Comparison of ENCODE assay signal across 8 mouse cellular contexts in genomic region chr14:76479867-76480266, GRCm38 (mm10).
DNase-seq lines count a peak whose midpoint lies in the region; ATAC-seq and TF ChIP-seq lines count a peak whose summit lies in the region.

No protein-coding gene starts in this region.

- H3K27ac ChIP-seq in kidney, adult 2 months (ENCODE audit: insufficient read depth, low read depth, low read length), result no peak overlapping the region
- no peak overlapping the region for H3K27ac ChIP-seq in kidney, embryonic 14.5 days (ENCODE audit: low read depth, low read length)
- H3K27ac ChIP-seq in heart, embryonic 14.5 days (replicated peaks in 1 of 2; ENCODE audit: control insufficient read depth in 1 of 2, insufficient read depth in 1 of 2, low read depth in 2 of 2, low read length in 2 of 2), result no peak overlapping the region
- no peak overlapping the region for H3K27ac ChIP-seq in liver, embryonic 14.5 days
- H3K27ac ChIP-seq in stomach, embryonic 15.5 days, result no peak overlapping the region

- TF ChIP-seq CTCF in kidney, adult 2 months (conservative IDR thresholded peaks at IDR 0.05; ENCODE audit: insufficient read depth, insufficient read length, low read depth, low read length), result peak; percentile 62
- TF ChIP-seq CTCF in liver, embryonic 14.5 days (IDR thresholded peaks at IDR 0.05; ENCODE audit: low read depth), result peak; percentile 70

- no peak overlapping the region for H3K4me2 ChIP-seq in kidney, embryonic 14.5 days (replicated peaks; ENCODE audit: low read depth, low read length)
- H3K4me2 ChIP-seq in heart, embryonic 14.5 days (ENCODE audit: low read length), result peak overlapping the region; percentile 48
- no peak overlapping the region for H3K4me2 ChIP-seq in liver, embryonic 14.5 days (ENCODE audit: low read depth)
- H3K4me2 ChIP-seq in stomach, embryonic 15.5 days, result no peak overlapping the region

- DNase-seq in kidney, adult 2 months, result peak; percentile 75
- peak; percentile 50 for DNase-seq in adrenal gland, postnatal 14 days
- DNase-seq in liver, embryonic 14.5 days (ENCODE audit: low read depth in 3 of 3, low spot score in 3 of 3), result peak in 2 of 3 experiments; percentile 16 to 18
- no peak for DNase-seq in ovary, adult 18-20 months (ENCODE audit: low spot score)

- no peaks in the 10 kb centered on the region for H3K9me3 ChIP-seq in kidney, embryonic 14.5 days (ENCODE audit: control insufficient read depth, low read length)
- H3K9me3 ChIP-seq in heart, embryonic 14.5 days (ENCODE audit: control insufficient read depth, low read length), result no peaks in the 10 kb centered on the region
- no peaks in the 10 kb centered on the region for H3K9me3 ChIP-seq in liver, embryonic 14.5 days (ENCODE audit: control insufficient read depth, low read length)
- no peaks in the 10 kb centered on the region for H3K9me3 ChIP-seq in stomach, embryonic 15.5 days

- TF ChIP-seq EP300 in liver, embryonic 14.5 days (IDR thresholded peaks at IDR 0.05; ENCODE audit: low read depth), result no peak

- H3K4me3 ChIP-seq in kidney, adult 2 months (ENCODE audit: insufficient read depth, low read depth, low read length), result no peak overlapping the region
- no peak overlapping the region for H3K4me3 ChIP-seq in kidney, embryonic 14.5 days (ENCODE audit: low read length)
- no peak overlapping the region for H3K4me3 ChIP-seq in heart, embryonic 14.5 days (ENCODE audit: control insufficient read depth in 1 of 2, insufficient read depth in 1 of 2, low read depth in 1 of 2, low read length in 2 of 2)
- no peak overlapping the region for H3K4me3 ChIP-seq in liver, embryonic 14.5 days (ENCODE audit: insufficient read depth in 1 of 2, low read depth in 2 of 2, low read length in 2 of 2)
- H3K4me3 ChIP-seq in stomach, embryonic 15.5 days (replicated peaks), result no peak overlapping the region

- TF ChIP-seq POLR2A in kidney, adult 2 months (IDR thresholded peaks at IDR 0.05; ENCODE audit: low read depth, low read length), result no peak

- WGBS in kidney, adult 2 months, result 15% methylated on average over 6 of the region's 6 CpGs
- 23% methylated on average over 6 of the region's 6 CpGs for WGBS in kidney, embryonic 14.5 days
- 15% methylated on average over 6 of the region's 6 CpGs for WGBS in heart, embryonic 14.5 days
- 18% methylated on average over 6 of the region's 6 CpGs for WGBS in liver, embryonic 14.5 days (ENCODE audit: insufficient replicate concordance)
- 19% methylated on average over 6 of the region's 6 CpGs for WGBS in stomach, embryonic 15.5 days

- H3K4me1 ChIP-seq in kidney, adult 2 months (ENCODE audit: control insufficient read depth, insufficient read depth, low read length), result peaks cover 7% of the 10 kb centered on the region; the same call in 1 of the 2 replicates
- H3K4me1 ChIP-seq in kidney, embryonic 14.5 days (ENCODE audit: control insufficient read depth, insufficient read depth, low read length), result 0 out of 2 replicates have a peak, but pooled peaks cover 4% of the 10 kb centered on the region
- peaks cover 2 to 17% of the 10 kb centered on the region in 2 experiments; a peak in 3 of 4 replicates for H3K4me1 ChIP-seq in heart, embryonic 14.5 days (ENCODE audit: control insufficient read depth in 2 of 2, insufficient read depth in 2 of 2, low read length in 2 of 2)
- peaks cover 0 to 3% of the 10 kb centered on the region in 2 experiments; a peak in 2 of 4 replicates for H3K4me1 ChIP-seq in liver, embryonic 14.5 days (replicated peaks; ENCODE audit: control insufficient read depth in 2 of 2, insufficient read depth in 2 of 2, low read length in 1 of 2)
- 0 out of 2 replicates have a peak, but pooled peaks cover 2% of the 10 kb centered on the region for H3K4me1 ChIP-seq in stomach, embryonic 15.5 days

- no peaks in the 10 kb centered on the region for H3K36me3 ChIP-seq in kidney, adult 2 months (ENCODE audit: control insufficient read depth, insufficient read depth, low read length)
- H3K36me3 ChIP-seq in kidney, embryonic 14.5 days (ENCODE audit: control insufficient read depth, insufficient read depth, low read length), result no peaks in the 10 kb centered on the region
- no peaks in the 10 kb centered on the region for H3K36me3 ChIP-seq in heart, embryonic 14.5 days (ENCODE audit: control insufficient read depth, insufficient read depth, low read length)
- H3K36me3 ChIP-seq in liver, embryonic 14.5 days (replicated peaks; ENCODE audit: control insufficient read depth, insufficient read depth, low read depth), result no peaks in the 10 kb centered on the region
- H3K36me3 ChIP-seq in stomach, embryonic 15.5 days, result no peaks in the 10 kb centered on the region

- no peaks in the 10 kb centered on the region for H3K27me3 ChIP-seq in kidney, adult 2 months (replicated peaks; ENCODE audit: control insufficient read depth, insufficient read depth, low read length)
- no peaks in the 10 kb centered on the region for H3K27me3 ChIP-seq in kidney, embryonic 14.5 days (ENCODE audit: control insufficient read depth, insufficient read depth, low read length)
- no peaks in the 10 kb centered on the region for H3K27me3 ChIP-seq in heart, embryonic 14.5 days (ENCODE audit: control insufficient read depth, insufficient read depth, low read length)
- no peaks in the 10 kb centered on the region for H3K27me3 ChIP-seq in liver, embryonic 14.5 days (ENCODE audit: control insufficient read depth, insufficient read depth, low read length)
- no peaks in the 10 kb centered on the region for H3K27me3 ChIP-seq in stomach, embryonic 15.5 days (replicated peaks)

- no peak for ATAC-seq in kidney, embryonic 14.5 days (ENCODE audit: low FRiP score, low TSS enrichment)
- peak; percentile 67 for ATAC-seq in CD4-positive, CD25-positive, alpha-beta regulatory T cell, adult 4 months
- ATAC-seq in heart, embryonic 14.5 days (ENCODE audit: insufficient number of reproducible peaks, insufficient read depth, low FRiP score, low read depth), result no peak
- ATAC-seq in liver, embryonic 14.5 days (ENCODE audit: insufficient read depth), result no peak
- peak; percentile 59; the same call in 1 of the 2 replicates for ATAC-seq in stomach, embryonic 15.5 days (ENCODE audit: insufficient read depth, low FRiP score, low read depth)

- H3K9ac ChIP-seq in kidney, embryonic 14.5 days (ENCODE audit: low read depth, low read length), result no peak overlapping the region
- H3K9ac ChIP-seq in heart, embryonic 14.5 days (ENCODE audit: low read length), result no peak overlapping the region
- no peak overlapping the region for H3K9ac ChIP-seq in liver, embryonic 14.5 days (replicated peaks)
- H3K9ac ChIP-seq in stomach, embryonic 15.5 days, result no peak overlapping the region

Comparison
In these comparisons a context has a peak if more than half of its experiments do, and no peak if none do; other contexts are left out.
1. ATAC-seq: peak in CD4-positive, CD25-positive, alpha-beta regulatory T cell, adult 4 months (single experiment) and stomach, embryonic 15.5 days (single experiment); none in kidney, embryonic 14.5 days (single experiment), heart, embryonic 14.5 days (single experiment) and liver, embryonic 14.5 days (single experiment).